Mouse (Mus musculus): ENCODE data around the gene Ubxn6. TPM values are rescaled to one million over a fixed set of nuclear protein-coding genes. Genes with fewer than 3 reads are reported as not detected.

Ubxn6 gene
- polyA plus RNA-seq, 1 experiment from 2014 or later, result 51.6 TPM

GRCm38 (mm10) chr17:56032127-56032733 is 42.6 kb downstream of the Ubxn6 start:
- 68% methylated on average over 6 of the region's 6 CpGs for WGBS
- H3K9me3 ChIP-seq (replicated peaks), result no peaks in the 10 kb centered on the region
- ATAC-seq (ENCODE audit: insufficient number of reproducible peaks, low FRiP score, low TSS enrichment, low read depth), result no peak
- peaks cover 59% of the 10 kb centered on the region for H3K4me1 ChIP-seq
- no peaks in the 10 kb centered on the region for H3K27me3 ChIP-seq
- H3K36me3 ChIP-seq, result peaks cover 46% of the 10 kb centered on the region
- H3K27ac ChIP-seq (replicated peaks), result no peak overlapping the region
- no peak overlapping the region for H3K4me3 ChIP-seq (replicated peaks)
- H3K4me2 ChIP-seq (replicated peaks), result no peak overlapping the region
- no peak overlapping the region for H3K9ac ChIP-seq

GRCm38 (mm10) chr17:56031431-56031830 is 43.4 kb downstream of the Ubxn6 start:
- Histone ChIP-seq H3K4me1 (peaks cover 56% of the 10 kb centered on the region), H3K4me2 (replicated peaks) (no peak overlapping the region), H3K36me3 (peaks cover 46% of the 10 kb centered on the region), H3K27ac (replicated peaks) (no peak overlapping the region), H3K4me3 (replicated peaks) (no peak overlapping the region), H3K9me3 (replicated peaks) (no peaks in the 10 kb centered on the region), H3K9ac (no peak overlapping the region), H3K27me3 (no peaks in the 10 kb centered on the region)
- ATAC-seq (ENCODE audit: insufficient number of reproducible peaks, low FRiP score, low TSS enrichment, low read depth), result no peak
- 93% methylated on average over 7 of the region's 7 CpGs for whole genome bisulfite sequencing

GRCm38 (mm10) chr17:56030919-56031318 is 43.9 kb downstream of the Ubxn6 start:
- no peak overlapping the region for H3K4me3 ChIP-seq (replicated peaks)
- no peak overlapping the region for H3K4me2 ChIP-seq (replicated peaks)
- H3K9ac ChIP-seq, result no peak overlapping the region
- no peak overlapping the region for H3K27ac ChIP-seq (replicated peaks)
- 69% methylated on average over 5 of the region's 5 CpGs for WGBS
- no peaks in the 10 kb centered on the region for H3K9me3 ChIP-seq (replicated peaks)
- H3K27me3 ChIP-seq, result no peaks in the 10 kb centered on the region
- H3K36me3 ChIP-seq, result peaks cover 46% of the 10 kb centered on the region
- H3K4me1 ChIP-seq, result peaks cover 56% of the 10 kb centered on the region
- no peak for ATAC-seq (ENCODE audit: insufficient number of reproducible peaks, low FRiP score, low TSS enrichment, low read depth)

GRCm38 (mm10) chr17:56030238-56030870 is 44.5 kb downstream of the Ubxn6 start:
- Histone ChIP-seq H3K9me3 (replicated peaks) (no peaks in the 10 kb centered on the region), H3K4me1 (peaks cover 54% of the 10 kb centered on the region), H3K27me3 (no peaks in the 10 kb centered on the region), H3K27ac (replicated peaks) (no peak overlapping the region), H3K9ac (no peak overlapping the region), H3K4me3 (replicated peaks) (no peak overlapping the region), H3K36me3 (peaks cover 46% of the 10 kb centered on the region), H3K4me2 (replicated peaks) (no peak overlapping the region)
- 85% methylated on average over 9 of the region's 9 CpGs for WGBS
- ATAC-seq (ENCODE audit: insufficient number of reproducible peaks, low FRiP score, low TSS enrichment, low read depth), result no peak

- Histone ChIP-seq H3K4me3 (replicated peaks) (no peak overlapping the region), H3K4me2 (replicated peaks) (no peak overlapping the region), H3K9me3 (replicated peaks) (no peaks in the 10 kb centered on the region), H3K4me1 (peaks cover 49% of the 10 kb centered on the region), H3K27ac (replicated peaks) (no peak overlapping the region), H3K27me3 (no peaks in the 10 kb centered on the region), H3K36me3 (peaks cover 27% of the 10 kb centered on the region), H3K9ac (no peak overlapping the region)
- WGBS, result 90% methylated on average over 5 of the region's 5 CpGs
- no peak for ATAC-seq (ENCODE audit: insufficient number of reproducible peaks, low FRiP score, low TSS enrichment, low read depth)
Measured at GRCm38 (mm10) chr17:56027801-56028441, 46.9 kb downstream of the Ubxn6 start.

GRCm38 (mm10) chr17:56026881-56027280 is 47.9 kb downstream of the Ubxn6 start:
- H3K9me3 ChIP-seq (replicated peaks), result no peaks in the 10 kb centered on the region
- WGBS, result 62% methylated on average over 1 of the region's 1 CpGs
- ATAC-seq (ENCODE audit: insufficient number of reproducible peaks, low FRiP score, low TSS enrichment, low read depth), result no peak
- H3K27me3 ChIP-seq, result no peaks in the 10 kb centered on the region
- no peak overlapping the region for H3K4me3 ChIP-seq (replicated peaks)
- H3K36me3 ChIP-seq, result peaks cover 31% of the 10 kb centered on the region
- no peak overlapping the region for H3K9ac ChIP-seq
- peaks cover 45% of the 10 kb centered on the region for H3K4me1 ChIP-seq
- H3K27ac ChIP-seq (replicated peaks), result no peak overlapping the region
- H3K4me2 ChIP-seq (replicated peaks), result no peak overlapping the region

GRCm38 (mm10) chr17:56026303-56026702 is 48.5 kb downstream of the Ubxn6 start:
- H3K9me3 ChIP-seq (replicated peaks), result no peaks in the 10 kb centered on the region
- ATAC-seq (ENCODE audit: insufficient number of reproducible peaks, low FRiP score, low TSS enrichment, low read depth), result no peak
- no peak overlapping the region for H3K9ac ChIP-seq
- peaks cover 28% of the 10 kb centered on the region for H3K36me3 ChIP-seq
- WGBS, result 73% methylated on average over 1 of the region's 1 CpGs
- no peak overlapping the region for H3K4me3 ChIP-seq (replicated peaks)
- H3K4me1 ChIP-seq, result peaks cover 42% of the 10 kb centered on the region
- no peak overlapping the region for H3K4me2 ChIP-seq (replicated peaks)
- H3K27ac ChIP-seq (replicated peaks), result no peak overlapping the region
- no peaks in the 10 kb centered on the region for H3K27me3 ChIP-seq

- 0 out of 2 replicates have a peak overlapping the region, but pooled peaks have one; percentile 11 for H3K27ac ChIP-seq (replicated peaks)
- no peak overlapping the region for H3K9ac ChIP-seq
- no peaks in the 10 kb centered on the region for H3K27me3 ChIP-seq
- H3K36me3 ChIP-seq, result peaks cover 23% of the 10 kb centered on the region
- ATAC-seq (ENCODE audit: insufficient number of reproducible peaks, low FRiP score, low TSS enrichment, low read depth), result no peak
- H3K4me2 ChIP-seq (replicated peaks), result no peak overlapping the region
- no peaks in the 10 kb centered on the region for H3K9me3 ChIP-seq (replicated peaks)
- WGBS, result 77% methylated on average over 5 of the region's 5 CpGs
- no peak overlapping the region for H3K4me3 ChIP-seq (replicated peaks)
- H3K4me1 ChIP-seq, result peaks cover 35% of the 10 kb centered on the region
Measured at GRCm38 (mm10) chr17:56024931-56025330, 49.9 kb downstream of the Ubxn6 start.

GRCm38 (mm10) chr17:56024476-56024875 is 50.4 kb downstream of the Ubxn6 start:
- Histone ChIP-seq H3K9me3 (replicated peaks) (no peaks in the 10 kb centered on the region), H3K27me3 (no peaks in the 10 kb centered on the region), H3K4me1 (peaks cover 35% of the 10 kb centered on the region), H3K27ac (replicated peaks) (0 out of 2 replicates have a peak overlapping the region, but pooled peaks have one; percentile 11), H3K4me2 (replicated peaks) (no peak overlapping the region), H3K9ac (no peak overlapping the region), H3K36me3 (peaks cover 23% of the 10 kb centered on the region), H3K4me3 (replicated peaks) (no peak overlapping the region)
- no peak for ATAC-seq (ENCODE audit: insufficient number of reproducible peaks, low FRiP score, low TSS enrichment, low read depth)
- WGBS, result 48% methylated on average over 2 of the region's 2 CpGs

GRCm38 (mm10) chr17:56023386-56023785 is 51.4 kb downstream of the Ubxn6 start:
- no peak for ATAC-seq (ENCODE audit: insufficient number of reproducible peaks, low FRiP score, low TSS enrichment, low read depth)
- peaks cover 33% of the 10 kb centered on the region for H3K4me1 ChIP-seq
- peaks cover 29% of the 10 kb centered on the region for H3K36me3 ChIP-seq
- no peak overlapping the region for H3K9ac ChIP-seq
- 72% methylated on average over 5 of the region's 5 CpGs for WGBS
- no peak overlapping the region for H3K4me3 ChIP-seq (replicated peaks)
- no peak overlapping the region for H3K4me2 ChIP-seq (replicated peaks)
- H3K27ac ChIP-seq (replicated peaks), result 0 out of 2 replicates have a peak overlapping the region, but pooled peaks have one; percentile 8
- H3K9me3 ChIP-seq (replicated peaks), result no peaks in the 10 kb centered on the region
- H3K27me3 ChIP-seq, result no peaks in the 10 kb centered on the region

- H3K4me2 ChIP-seq (replicated peaks), result no peak overlapping the region
- H3K9ac ChIP-seq, result no peak overlapping the region
- H3K4me1 ChIP-seq, result peaks cover 31% of the 10 kb centered on the region
- no peak for ATAC-seq (ENCODE audit: insufficient number of reproducible peaks, low FRiP score, low TSS enrichment, low read depth)
- H3K4me3 ChIP-seq (replicated peaks), result no peak overlapping the region
- no peak overlapping the region for H3K27ac ChIP-seq (replicated peaks)
- no peaks in the 10 kb centered on the region for H3K9me3 ChIP-seq (replicated peaks)
- no peaks in the 10 kb centered on the region for H3K27me3 ChIP-seq
- H3K36me3 ChIP-seq, result peaks cover 31% of the 10 kb centered on the region
- WGBS, result 83% methylated on average over 4 of the region's 4 CpGs
Measured at GRCm38 (mm10) chr17:56022989-56023290, 51.9 kb downstream of the Ubxn6 start.
